Mouse (Mus musculus) lung, embryonic 16.5 days (tissue): Measurements from ENCODE around the gene Adam11. TPM values are rescaled to one million over a fixed set of nuclear protein-coding genes. Genes with fewer than 3 reads are reported as not detected.

Source experiments
- ATAC-seq: fragments of 200-750 bp; cut with Nextera tagmentation; 2 replicates; pipeline ENCODE4 v1.8.0; 2017; ENCODE audit warnings: low read depth, mild to moderate bottlenecking, moderate library complexity
- H3K27ac ChIP-seq: fragments of 300-500 bp; sonication (generic); 2 replicates; pipeline ENCODE4 v1.5.1; 2014; ENCODE audit warnings: mild to moderate bottlenecking, control low read depth, low read length
- H3K27me3 ChIP-seq: fragments of 300-500 bp; sonication (generic); 2 replicates; pipeline ENCODE4 v1.6.1; 2014; ENCODE audit warnings: low read depth, low read length, mixed read lengths; ENCODE audit not compliant: control insufficient read depth, insufficient read depth
- H3K36me3 ChIP-seq: fragments of 300-500 bp; sonication (generic); 2 replicates; pipeline ENCODE4 v1.6.1; 2014; ENCODE audit warnings: low read length; ENCODE audit not compliant: control insufficient read depth, insufficient read depth
- H3K4me1 ChIP-seq: fragments of 300-500 bp; sonication (generic); replicated peaks from 2 replicates; pipeline ENCODE4 v1.6.1; 2014; ENCODE audit warnings: low read length, mixed read lengths; ENCODE audit not compliant: control insufficient read depth, insufficient read depth
- H3K4me2 ChIP-seq: fragments of 300-500 bp; sonication (generic); 2 replicates; pipeline ENCODE4 v1.6.1; 2014; ENCODE audit warnings: low read depth, low read length, control low read depth
- H3K4me3 ChIP-seq: fragments of 300-500 bp; sonication (generic); 2 replicates; pipeline ENCODE4 v1.5.1; 2014; ENCODE audit warnings: mild to moderate bottlenecking, low read length, control low read depth
- H3K9ac ChIP-seq: fragments of 300-500 bp; sonication (generic); 2 replicates; pipeline ENCODE4 v1.6.1; 2014; ENCODE audit warnings: low read length, control low read depth
- H3K9me3 ChIP-seq: fragments of 300-500 bp; sonication (generic); 2 replicates; pipeline ENCODE4 v1.6.1; 2016; ENCODE audit warnings: low read length; ENCODE audit not compliant: control insufficient read depth
- WGBS: fragments of 180-500 bp; shearing (Covaris S2); extraction: QIAGEN DNeasy Blood & Tissue Kit; methylation state at CpG from one replicate; pipeline ENCODE4 v1.1.7; 2014; 5-methylcytosine and 5-hydroxymethylcytosine counted together
- polyA plus RNA-seq: library from polyadenylated mRNA; unstranded; fragments of >200 nt; fragmentation: Nextera tagmentation; extraction: Ambion mirVana; gene quantifications from 2 replicates; pipeline ENCODE4 v1.2.1, GENCODE M21; 2015

Gene Adam11
- polyA plus RNA-seq, 1 experiment from 2014 or later = 5.1 TPM

DNA sequence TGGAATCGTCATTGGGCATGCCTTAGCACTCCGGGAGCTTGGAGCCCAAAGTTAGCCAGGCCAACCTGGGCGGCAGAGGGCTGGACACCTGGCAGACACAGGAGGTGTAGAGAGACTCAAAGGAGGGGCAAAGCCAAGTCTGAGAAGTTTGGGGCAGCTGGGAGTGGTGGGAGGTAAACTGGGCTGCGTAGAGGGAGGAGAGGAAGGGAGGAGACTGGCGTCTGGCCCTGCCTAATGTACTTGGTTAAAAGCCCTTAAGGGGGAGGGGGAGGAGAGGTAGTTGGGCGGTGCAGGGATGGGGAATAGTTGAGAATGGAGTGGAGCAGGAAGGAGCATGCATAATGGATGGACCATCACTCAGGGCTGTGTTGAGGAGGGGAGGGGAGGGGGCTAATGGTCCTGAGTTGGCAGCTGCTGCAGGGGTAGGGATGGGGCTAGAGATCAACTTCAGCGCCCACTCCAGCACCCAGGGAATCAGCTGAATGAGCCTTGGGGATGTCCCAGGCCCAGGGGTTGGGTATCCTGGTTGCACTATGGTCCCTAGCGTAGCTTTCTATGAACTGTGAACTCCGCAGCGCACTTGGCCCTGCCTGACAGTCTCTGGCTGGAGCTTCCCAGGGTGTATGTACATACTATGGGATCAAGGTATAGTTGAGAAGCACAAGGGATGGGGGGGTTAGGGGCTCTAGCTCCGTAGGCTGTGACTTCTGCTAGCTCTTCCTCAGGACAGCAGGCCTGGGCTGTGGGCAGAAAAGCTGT, 1.9 kb downstream of the Adam11 start:
- no peaks in the 10 kb centered on the region for H3K36me3 ChIP-seq
- peaks cover 21% of the 10 kb centered on the region for H3K27me3 ChIP-seq
- H3K9ac ChIP-seq = no peak overlapping the region
- 51% methylated on average over 11 of the region's 11 CpGs for WGBS
- H3K4me1 ChIP-seq = peaks cover 8% of the 10 kb centered on the region
- no peak for ATAC-seq
- H3K9me3 ChIP-seq = no peaks in the 10 kb centered on the region
- no peak overlapping the region for H3K4me2 ChIP-seq
- no peak overlapping the region for H3K27ac ChIP-seq
- no peak overlapping the region for H3K4me3 ChIP-seq

- Histone ChIP-seq H3K4me2 (no peak overlapping the region), H3K27ac (no peak overlapping the region), H3K27me3 (peaks cover 17% of the 10 kb centered on the region), H3K9me3 (no peaks in the 10 kb centered on the region), H3K4me3 (no peak overlapping the region), H3K36me3 (no peaks in the 10 kb centered on the region), H3K9ac (no peak overlapping the region), H3K4me1 (peaks cover 8% of the 10 kb centered on the region)
- WGBS = 71% methylated on average over 5 of the region's 5 CpGs
- no peak for ATAC-seq
Observed at GRCm38 (mm10) chr11:102765416-102765815, 4.2 kb downstream of the Adam11 start.

- no peaks in the 10 kb centered on the region for H3K36me3 ChIP-seq
- WGBS = 60% methylated on average over 6 of the region's 6 CpGs
- H3K9me3 ChIP-seq = no peaks in the 10 kb centered on the region
- H3K4me2 ChIP-seq = no peak overlapping the region
- H3K27ac ChIP-seq = no peak overlapping the region
- no peak overlapping the region for H3K4me3 ChIP-seq
- ATAC-seq = no peak
- peaks cover 8% of the 10 kb centered on the region; the same call in 1 of the 2 replicates for H3K27me3 ChIP-seq
- peaks cover under 1% of the 10 kb centered on the region; the same call in 1 of the 2 replicates for H3K4me1 ChIP-seq
- H3K9ac ChIP-seq = no peak overlapping the region
Observed at GRCm38 (mm10) chr11:102767055-102767670, 5.9 kb downstream of the Adam11 start.

GRCm38 (mm10) chr11:102769141-102769540, 7.9 kb downstream of the Adam11 start:
- Histone ChIP-seq H3K27me3 (peaks cover 2% of the 10 kb centered on the region; the same call in 1 of the 2 replicates), H3K4me3 (no peak overlapping the region), H3K36me3 (no peaks in the 10 kb centered on the region), H3K4me2 (no peak overlapping the region), H3K4me1 (no peaks in the 10 kb centered on the region), H3K9ac (no peak overlapping the region), H3K27ac (no peak overlapping the region), H3K9me3 (no peaks in the 10 kb centered on the region)
- no peak for ATAC-seq
- WGBS = 74% methylated on average over 6 of the region's 6 CpGs

DNA sequence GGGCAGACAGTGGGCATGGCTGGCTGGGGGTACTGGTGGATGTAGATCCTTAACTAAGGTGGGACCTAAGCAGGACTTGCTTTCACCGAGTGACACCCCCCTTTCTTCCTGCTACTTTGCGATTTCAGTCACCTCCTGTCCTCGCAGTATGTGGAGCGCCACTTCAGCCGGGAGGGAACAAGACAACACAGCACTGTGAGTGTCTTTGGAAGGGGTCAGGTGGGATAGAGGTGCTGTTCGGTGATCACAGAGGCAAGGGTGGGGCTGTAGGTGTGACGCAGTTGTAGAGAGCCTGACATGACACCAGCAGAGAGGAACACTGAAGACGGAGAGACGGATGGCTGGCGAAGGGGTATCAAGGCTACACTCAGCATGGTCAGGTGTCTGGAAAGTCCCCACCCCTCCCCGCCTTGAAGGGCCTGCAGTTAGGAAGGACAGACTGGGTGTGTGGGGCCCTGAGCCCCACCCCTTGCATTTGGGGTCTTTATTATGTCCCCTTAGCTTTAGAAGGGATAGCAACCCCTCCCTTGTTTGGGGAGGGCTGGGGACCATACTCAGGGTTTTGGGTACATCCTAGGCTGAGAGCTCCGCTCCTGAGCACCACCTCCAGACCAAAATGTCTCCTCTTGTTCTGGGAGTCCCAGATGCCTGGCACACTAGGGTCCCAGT, 8.9 kb downstream of the Adam11 start:
- 65% methylated on average over 12 of the region's 12 CpGs for WGBS
- Histone ChIP-seq H3K27ac (no peak overlapping the region), H3K4me1 (peaks cover 3% of the 10 kb centered on the region), H3K9me3 (no peaks in the 10 kb centered on the region), H3K36me3 (no peaks in the 10 kb centered on the region), H3K4me2 (no peak overlapping the region), H3K4me3 (no peak overlapping the region), H3K9ac (no peak overlapping the region), H3K27me3 (peaks cover 2% of the 10 kb centered on the region; the same call in 1 of the 2 replicates)
- ATAC-seq = no peak

DNA sequence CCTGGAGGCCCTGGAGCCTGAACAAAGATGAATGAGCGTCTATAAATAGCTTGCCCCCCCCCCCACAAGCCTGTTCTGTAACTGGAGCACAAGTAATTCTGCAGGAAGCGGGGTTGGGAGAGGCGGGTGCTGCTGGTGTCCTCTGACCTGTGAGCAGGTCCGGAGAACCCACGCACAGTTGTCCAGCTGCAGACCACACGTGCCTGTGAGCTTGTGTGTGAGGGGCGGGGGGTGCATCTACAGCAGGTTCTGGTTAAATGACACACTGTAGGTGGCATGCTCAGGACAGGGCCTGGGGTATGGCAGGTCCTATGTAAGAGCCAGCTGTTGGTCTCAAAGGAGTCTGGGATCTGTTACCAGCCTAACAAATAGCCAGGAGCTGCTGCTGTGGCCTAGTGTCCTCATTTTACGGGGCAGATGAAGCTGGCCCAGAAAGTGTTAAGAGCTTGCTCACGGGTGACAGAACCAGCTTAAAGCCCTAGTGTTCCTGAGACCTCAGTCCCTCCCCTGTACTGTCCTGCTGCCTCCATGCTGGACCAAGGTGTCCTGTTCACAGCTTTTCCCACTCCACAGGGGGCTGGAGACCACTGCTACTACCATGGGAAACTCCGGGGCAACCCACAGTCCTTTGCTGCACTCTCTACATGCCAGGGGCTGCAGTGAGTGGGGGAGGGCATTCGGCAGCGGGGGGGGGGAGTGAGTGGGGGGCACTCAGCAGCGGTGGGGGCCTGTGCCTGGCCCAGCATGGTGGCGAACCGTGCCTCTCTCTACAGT, 9.6 kb downstream of the Adam11 start:
- no peaks in the 10 kb centered on the region for H3K36me3 ChIP-seq
- H3K9ac ChIP-seq = no peak overlapping the region
- ATAC-seq = no peak
- H3K27me3 ChIP-seq = peaks cover 2% of the 10 kb centered on the region; the same call in 1 of the 2 replicates
- H3K4me2 ChIP-seq = no peak overlapping the region
- no peak overlapping the region for H3K4me3 ChIP-seq
- peaks cover 5% of the 10 kb centered on the region for H3K4me1 ChIP-seq
- no peak overlapping the region for H3K27ac ChIP-seq
- WGBS = 31% methylated on average over 15 of the region's 15 CpGs
- no peaks in the 10 kb centered on the region for H3K9me3 ChIP-seq

- Histone ChIP-seq H3K4me2 (no peak overlapping the region), H3K4me3 (no peak overlapping the region), H3K27ac (no peak overlapping the region), H3K36me3 (no peaks in the 10 kb centered on the region), H3K9ac (no peak overlapping the region), H3K9me3 (no peaks in the 10 kb centered on the region), H3K4me1 (peaks cover 5% of the 10 kb centered on the region), H3K27me3 (peaks cover 2% of the 10 kb centered on the region; the same call in 1 of the 2 replicates)
- WGBS = 31% methylated on average over 16 of the region's 16 CpGs
- ATAC-seq = no peak
Observed at GRCm38 (mm10) chr11:102771916-102772714, 10.9 kb downstream of the Adam11 start.

DNA sequence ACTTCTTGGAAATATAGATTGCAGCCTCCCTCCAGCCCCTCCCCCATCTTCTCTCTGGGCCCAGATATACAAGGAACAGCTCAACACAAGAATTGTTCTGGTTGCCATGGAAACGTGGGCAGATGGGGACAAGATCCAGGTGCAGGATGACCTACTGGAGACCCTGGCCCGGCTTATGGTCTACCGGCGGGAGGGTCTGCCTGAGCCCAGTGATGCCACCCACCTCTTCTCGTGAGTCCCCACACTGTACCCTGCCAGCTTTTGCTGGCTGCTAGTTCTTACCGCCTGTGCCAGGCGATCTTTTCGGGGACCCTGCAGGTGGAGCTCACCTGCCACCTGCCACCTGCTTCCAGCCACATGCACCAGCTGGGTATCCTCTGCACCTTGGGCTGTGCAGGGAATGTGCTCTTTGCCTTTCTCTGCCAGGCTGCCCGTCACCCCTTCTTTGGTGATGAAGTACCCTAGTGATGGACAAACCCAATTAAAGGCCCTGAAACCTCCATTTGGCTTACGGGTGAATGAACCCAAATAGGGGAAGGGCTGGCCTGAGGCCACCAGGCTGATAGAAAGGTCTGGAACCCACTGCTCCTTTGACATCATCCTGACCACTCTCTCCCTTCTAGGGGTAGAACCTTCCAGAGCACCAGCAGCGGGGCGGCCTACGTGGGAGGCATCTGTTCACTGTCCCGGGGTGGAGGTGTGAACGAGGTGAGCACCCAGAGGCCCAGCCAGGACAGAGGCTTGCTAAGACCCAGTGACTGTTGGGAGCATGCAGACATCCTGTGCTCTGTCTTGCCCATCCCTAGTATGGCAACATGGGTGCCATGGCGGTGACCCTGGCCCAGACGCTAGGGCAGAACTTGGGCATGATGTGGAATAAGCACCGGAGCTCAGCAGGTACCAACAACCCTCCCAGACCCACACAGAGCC, 11.8 kb downstream of the Adam11 start:
- H3K9ac ChIP-seq = no peak overlapping the region
- peaks cover 2% of the 10 kb centered on the region; the same call in 1 of the 2 replicates for H3K27me3 ChIP-seq
- no peak for ATAC-seq
- no peak overlapping the region for H3K4me3 ChIP-seq
- H3K36me3 ChIP-seq = no peaks in the 10 kb centered on the region
- H3K4me2 ChIP-seq = no peak overlapping the region
- H3K9me3 ChIP-seq = no peaks in the 10 kb centered on the region
- H3K27ac ChIP-seq = no peak overlapping the region
- 59% methylated on average over 18 of the region's 18 CpGs for WGBS
- H3K4me1 ChIP-seq = peaks cover 10% of the 10 kb centered on the region
